Mouse (Mus musculus): ENCODE results near the gene Spata48.

GRCm38 (mm10) chr11:11555563-11555962 is 93.7 kb downstream of the Spata48 start:
- no peak for TF ChIP-seq CTCF (conservative IDR thresholded peaks at IDR 0.05; ENCODE audit: insufficient read depth, insufficient read length, low read depth, low read length)
- TF ChIP-seq POLR2A (IDR thresholded peaks at IDR 0.05; ENCODE audit: low read depth, low read length): no peak
